Mouse (Mus musculus): Measurements from ENCODE around the gene Carnmt1. TPM values are rescaled to one million over a fixed set of nuclear protein-coding genes. Genes with fewer than 3 reads are reported as not detected.

Carnmt1 gene
- 17.4 and 20.4 TPM in 2 replicates for polyA plus RNA-seq (2012; rRNA removed)

DNA sequence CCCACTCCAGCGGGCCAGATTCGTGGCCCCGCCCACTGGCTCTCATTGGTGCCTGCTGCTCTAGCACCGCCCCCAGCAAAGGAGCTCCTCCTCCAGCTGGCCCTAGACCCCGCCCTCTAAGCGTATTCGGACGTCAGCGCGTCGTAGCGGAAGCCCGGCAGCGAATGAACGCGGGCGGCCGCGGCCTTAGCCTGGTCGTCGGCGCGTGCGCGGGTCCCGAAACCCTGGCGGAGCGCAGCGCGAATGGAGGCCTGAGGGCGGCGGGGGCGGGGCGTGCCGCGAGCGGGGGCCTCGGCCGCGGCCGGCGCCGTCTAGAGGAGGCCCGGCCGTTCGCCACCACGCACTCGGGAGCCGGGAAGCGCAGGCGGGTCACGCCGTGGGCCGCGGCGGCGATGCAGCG, at the start of gene Carnmt1:
Gene Carnmt1 (plus strand): TSS at position 157 of the 400 bp plus-strand sequence.

GRCm38 (mm10) chr19:18631644-18632219, 38.8 kb upstream of the Carnmt1 start, which contains the start of the genes Ostf1 and Nmrk1:
Gene Ostf1, minus strand, starts transcription at chr19:18631823.
Gene Nmrk1, plus strand, starts transcription at chr19:18631950.

DNA sequence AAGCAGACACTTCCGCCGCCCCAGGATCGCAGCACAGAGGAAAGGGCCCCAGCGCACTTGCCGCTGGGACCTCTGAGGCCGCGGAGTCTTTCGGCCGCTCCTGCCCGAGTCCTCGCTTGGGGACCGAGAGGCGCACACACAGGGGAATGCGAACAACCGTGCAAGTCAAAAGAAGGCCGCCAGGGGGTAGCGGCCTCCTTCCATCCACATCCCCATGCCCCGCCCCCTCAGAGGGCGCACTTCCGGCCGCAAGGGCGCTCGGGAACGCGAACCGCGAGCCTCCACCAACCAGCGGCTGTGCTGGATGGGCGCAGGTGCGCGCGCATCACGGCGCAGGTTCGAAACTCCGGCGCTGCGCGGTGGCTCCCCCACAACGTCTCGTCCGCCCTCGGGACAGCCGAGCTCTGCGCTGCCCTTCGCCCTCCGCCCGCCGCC, 42.3 kb downstream of the Carnmt1 start, which contains the start of gene D030056L22Rik:
Gene D030056L22Rik (plus strand): TSS at position 328 of the 435 bp plus-strand sequence.

GRCm38 (mm10) chr19:18749598-18750339, 79.2 kb downstream of the Carnmt1 start, which contains the start of gene Trpm6:
Gene Trpm6, plus strand, starts transcription at chr19:18749983.

Other genes starting within 250 kb of the Carnmt1 start
- 30.2 and 41.6 TPM in 2 replicates for gene Ostf1, start 38.9 kb upstream of the Carnmt1 start, polyA plus RNA-seq (2012; rRNA removed)
- 5.0 TPM in 2 replicates for gene Nmrk1, start 38.8 kb upstream of the Carnmt1 start, polyA plus RNA-seq (2012; rRNA removed)
- 24.2 and 60.3 TPM in 2 replicates for gene D030056L22Rik, start 42.4 kb downstream of the Carnmt1 start, polyA plus RNA-seq (2012; rRNA removed)
- 1.4 and 1.7 TPM in 2 replicates for gene Trpm6, start 79.2 kb downstream of the Carnmt1 start, polyA plus RNA-seq (2012; rRNA removed)